Mouse (Mus musculus) stomach, embryonic 15.5 days (tissue): ENCODE results near the gene Anapc10. TPM values are rescaled to one million over a fixed set of nuclear protein-coding genes. Genes with fewer than 3 reads are reported as not detected.
"Not testable (repeated sequence)": the region's sequence is repeated elsewhere in the genome, so short reads cannot be mapped to it uniquely, and the experiment has no call there.

Experiments used
- ATAC-seq: fragments of 200-750 bp; cut with Nextera tagmentation; 2 replicates; pipeline ENCODE4 v1.8.0; 2017; ENCODE audit warnings: low read depth, moderate number of reproducible peaks, moderate TSS enrichment; ENCODE audit not compliant: insufficient read depth, low FRiP score
- H3K27ac ChIP-seq: fragments of 300-500 bp; sonication (generic); 2 replicates; pipeline ENCODE4 v1.5.1; 2015; ENCODE audit warnings: mild to moderate bottlenecking, inconsistent platforms
- H3K27me3 ChIP-seq: fragments of 300-500 bp; sonication (generic); replicated peaks from 2 replicates; pipeline ENCODE4 v1.6.1; 2015; ENCODE audit warnings: inconsistent platforms
- H3K36me3 ChIP-seq: fragments of 300-500 bp; sonication (generic); 2 replicates; pipeline ENCODE4 v1.6.1; 2015; ENCODE audit warnings: inconsistent platforms
- H3K4me1 ChIP-seq: fragments of 300-500 bp; sonication (generic); 2 replicates; pipeline ENCODE4 v1.6.1; 2015; ENCODE audit warnings: inconsistent platforms
- H3K4me2 ChIP-seq: fragments of 300-500 bp; sonication (generic); 2 replicates; pipeline ENCODE4 v1.6.1; 2015; ENCODE audit warnings: mild to moderate bottlenecking, inconsistent platforms
- H3K4me3 ChIP-seq: fragments of 300-500 bp; sonication (generic); replicated peaks from 2 replicates; pipeline ENCODE4 v1.5.1; 2015; ENCODE audit warnings: inconsistent platforms
- H3K9ac ChIP-seq: fragments of 300-500 bp; sonication (generic); 2 replicates; pipeline ENCODE4 v1.6.1; 2015; ENCODE audit warnings: inconsistent platforms
- H3K9me3 ChIP-seq: fragments of 300-500 bp; sonication (generic); 2 replicates; pipeline ENCODE4 v1.6.1; 2016; ENCODE audit warnings: inconsistent platforms
- WGBS: fragments of 180-500 bp; shearing (Covaris S2); methylation state at CpG from one replicate; pipeline ENCODE4 v1.1.7; 2015; 5-methylcytosine and 5-hydroxymethylcytosine counted together
- polyA plus RNA-seq: library from polyadenylated mRNA; unstranded; fragments of >200 nt; fragmentation: Nextera tagmentation; extraction: Ambion mirVana; gene quantifications from 2 replicates; pipeline ENCODE4 v1.2.1, GENCODE M21; 2015

Gene Anapc10
- polyA plus RNA-seq, 1 experiment from 2014 or later: 32.7 TPM

DNA sequence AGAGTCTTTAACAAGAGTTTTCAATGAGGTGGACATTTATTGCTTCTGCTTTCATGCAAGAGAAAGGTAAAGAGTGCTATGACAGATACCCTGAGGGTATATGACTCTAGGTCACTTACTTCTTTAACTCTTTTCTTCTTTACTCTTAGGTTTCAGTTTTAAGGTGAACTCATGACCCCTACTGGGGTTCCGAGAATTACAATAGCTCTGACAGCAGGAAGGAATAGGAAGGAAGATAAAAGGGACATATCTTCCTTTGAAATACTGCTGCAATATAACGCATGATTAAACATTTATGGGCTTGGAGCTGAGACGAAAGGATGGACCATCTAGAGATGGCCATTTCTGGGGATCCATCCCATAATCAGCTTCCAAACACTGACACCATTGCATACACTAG lies 13.0 kb downstream of the Anapc10 start:
- Histone ChIP-seq H3K27me3 (no peaks in the 10 kb centered on the region), H3K4me3 (no peak overlapping the region), H3K4me1 (no peaks in the 10 kb centered on the region), H3K9ac (no peak overlapping the region), H3K36me3 (peaks cover 8% of the 10 kb centered on the region; the same call in 1 of the 2 replicates), H3K9me3 (no peaks in the 10 kb centered on the region), H3K27ac (no peak overlapping the region), H3K4me2 (no peak overlapping the region)
- WGBS: 55% methylated on average over 3 of the region's 3 CpGs
- ATAC-seq: no peak

GRCm38 (mm10) chr8:79727900-79728299 lies 16.3 kb downstream of the Anapc10 start:
- no peak overlapping the region for H3K4me2 ChIP-seq
- H3K9me3 ChIP-seq: no peaks in the 10 kb centered on the region
- H3K9ac ChIP-seq: no peak overlapping the region
- H3K36me3 ChIP-seq: no peaks in the 10 kb centered on the region; the same call in 1 of the 2 replicates
- H3K4me3 ChIP-seq: no peak overlapping the region
- H3K27me3 ChIP-seq: no peaks in the 10 kb centered on the region
- H3K4me1 ChIP-seq: no peaks in the 10 kb centered on the region
- H3K27ac ChIP-seq: no peak overlapping the region
- ATAC-seq: no peak
- WGBS: 93% methylated on average over 1 of the region's 1 CpGs

DNA sequence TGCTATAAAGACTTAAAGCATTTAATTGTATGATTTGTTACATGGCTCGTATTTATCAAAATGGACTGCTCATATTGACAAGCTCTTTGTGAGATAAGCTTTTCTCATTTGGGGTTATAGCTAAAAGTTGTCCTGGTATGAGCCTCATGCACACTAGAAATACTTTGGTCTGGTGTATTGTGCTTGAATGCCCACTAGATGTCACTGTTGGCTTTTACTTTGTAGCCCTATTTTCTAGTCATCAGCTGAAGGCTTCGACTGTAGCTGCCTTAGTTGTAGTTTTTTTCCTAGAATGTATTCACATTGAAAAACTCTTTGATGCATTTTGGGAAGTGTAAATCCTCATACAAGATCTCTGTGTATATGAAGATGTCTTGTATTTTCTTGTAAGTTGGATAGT lies 22.7 kb downstream of the Anapc10 start:
- Histone ChIP-seq H3K4me3 (no peak overlapping the region), H3K27me3 (no peaks in the 10 kb centered on the region), H3K36me3 (0 out of 2 replicates have a peak, but pooled peaks cover under 1% of the 10 kb centered on the region), H3K27ac (no peak overlapping the region), H3K4me2 (no peak overlapping the region), H3K9ac (no peak overlapping the region), H3K4me1 (no peaks in the 10 kb centered on the region), H3K9me3 (no peaks in the 10 kb centered on the region)
- WGBS: 14% methylated on average over 2 of the region's 2 CpGs
- no peak for ATAC-seq

DNA sequence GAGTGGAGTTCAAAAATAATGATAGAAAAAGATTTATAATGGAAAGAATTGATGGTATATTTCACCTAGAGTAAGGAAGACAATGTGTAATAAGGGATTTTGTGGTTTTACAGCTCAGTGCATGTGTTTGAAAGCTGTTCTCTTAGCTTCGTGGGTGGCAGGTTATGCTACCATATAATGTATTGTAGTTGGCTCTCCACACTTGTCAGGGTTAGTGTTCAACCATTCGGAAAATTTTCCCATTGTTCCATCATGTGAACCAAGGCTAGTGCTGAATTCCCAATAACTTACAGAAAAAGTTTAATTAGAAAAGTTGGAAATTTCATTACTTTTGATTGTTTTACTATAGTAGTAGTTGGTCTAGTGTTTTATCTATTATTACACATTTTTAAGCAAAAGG lies 36.6 kb downstream of the Anapc10 start:
- no peaks in the 10 kb centered on the region for H3K27me3 ChIP-seq
- no peak overlapping the region for H3K4me3 ChIP-seq
- H3K9ac ChIP-seq: no peak overlapping the region
- H3K4me1 ChIP-seq: no peaks in the 10 kb centered on the region
- no peaks in the 10 kb centered on the region for H3K36me3 ChIP-seq
- no peak overlapping the region for H3K27ac ChIP-seq
- no peak overlapping the region for H3K4me2 ChIP-seq
- H3K9me3 ChIP-seq: no peaks in the 10 kb centered on the region
- ATAC-seq: no peak
- WGBS: 63% methylated on average over 2 of the region's 2 CpGs

- no peaks in the 10 kb centered on the region for H3K4me1 ChIP-seq
- WGBS: 58% methylated on average over 4 of the region's 4 CpGs
- H3K9ac ChIP-seq: no peak overlapping the region
- no peak for ATAC-seq
- no peak overlapping the region for H3K27ac ChIP-seq
- H3K36me3 ChIP-seq: no peaks in the 10 kb centered on the region
- H3K9me3 ChIP-seq: no peaks in the 10 kb centered on the region
- H3K4me2 ChIP-seq: no peak overlapping the region
- H3K27me3 ChIP-seq: no peaks in the 10 kb centered on the region
- H3K4me3 ChIP-seq: no peak overlapping the region
Measured at GRCm38 (mm10) chr8:79748591-79748990, 37.0 kb downstream of the Anapc10 start.

DNA sequence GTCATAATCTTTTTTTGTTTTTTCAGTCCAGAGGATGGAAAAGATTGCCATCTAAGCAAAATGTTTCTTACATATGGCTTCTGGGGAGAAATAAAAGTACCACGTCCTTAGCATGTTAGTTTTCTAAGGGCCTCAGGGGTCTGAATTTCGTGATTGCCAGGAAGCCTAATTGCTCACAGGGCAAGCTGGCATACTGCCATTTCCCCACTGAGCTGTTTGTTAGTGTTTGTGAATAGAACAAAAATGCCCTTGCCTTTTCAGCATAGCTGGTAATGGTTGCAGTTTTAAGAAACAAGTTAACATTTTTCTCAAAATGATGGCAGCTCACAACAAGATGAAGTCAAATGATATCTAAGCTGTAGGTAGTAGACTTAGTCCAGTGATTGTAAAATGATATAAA lies 38.7 kb downstream of the Anapc10 start:
- H3K9me3 ChIP-seq: no peaks in the 10 kb centered on the region

GRCm38 (mm10) chr8:79794873-79795272 lies 83.3 kb downstream of the Anapc10 start:
- not testable (repeated sequence) for H3K9me3 ChIP-seq, ATAC-seq, H3K4me3 ChIP-seq, H3K4me2 ChIP-seq, H3K9ac ChIP-seq, H3K4me1 ChIP-seq, H3K36me3 ChIP-seq, H3K27ac ChIP-seq, H3K27me3 ChIP-seq
- 77% methylated on average over 2 of the region's 2 CpGs for WGBS

More for the DNA sequence above, 38.7 kb downstream of the Anapc10 start:
- WGBS: 59% methylated on average over 2 of the region's 2 CpGs
- Histone ChIP-seq H3K27me3 (no peaks in the 10 kb centered on the region), H3K4me2 (no peak overlapping the region), H3K4me3 (no peak overlapping the region), H3K9ac (no peak overlapping the region), H3K27ac (no peak overlapping the region), H3K4me1 (no peaks in the 10 kb centered on the region), H3K36me3 (no peaks in the 10 kb centered on the region)
- no peak for ATAC-seq

- Histone ChIP-seq H3K4me2 (no peak overlapping the region), H3K27me3 (no peaks in the 10 kb centered on the region), H3K27ac (no peak overlapping the region), H3K9ac (no peak overlapping the region), H3K36me3 (no peaks in the 10 kb centered on the region), H3K4me1 (no peaks in the 10 kb centered on the region), H3K9me3 (no peaks in the 10 kb centered on the region), H3K4me3 (no peak overlapping the region)
- 81% methylated on average over 7 of the region's 7 CpGs for WGBS
- no peak for ATAC-seq
Measured at GRCm38 (mm10) chr8:79796690-79797089, 85.1 kb downstream of the Anapc10 start.

DNA sequence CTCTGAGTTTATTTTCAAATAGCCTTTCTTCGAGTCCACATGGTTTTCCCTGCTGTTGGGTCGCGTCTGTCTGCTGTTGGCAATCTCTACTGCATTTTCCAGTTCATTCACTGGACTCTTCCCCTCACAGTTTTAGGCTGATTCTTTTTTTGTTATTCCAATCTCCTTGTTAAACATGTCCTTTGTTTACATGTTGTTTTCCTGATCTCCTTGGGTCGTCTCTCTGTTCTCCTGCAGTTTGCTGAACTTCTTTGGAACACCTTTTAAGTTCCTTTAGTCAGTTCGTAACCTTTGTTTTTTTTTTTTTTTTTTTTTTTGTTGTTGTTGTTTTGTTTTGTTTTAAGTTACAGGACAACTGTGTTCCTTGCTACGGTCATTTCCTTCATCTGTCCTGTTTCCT lies 92.9 kb downstream of the Anapc10 start:
- Histone ChIP-seq H3K4me2 (no peak overlapping the region), H3K27ac (no peak overlapping the region), H3K36me3 (no peaks in the 10 kb centered on the region), H3K4me1 (no peaks in the 10 kb centered on the region), H3K9ac (no peak overlapping the region), H3K27me3 (no peaks in the 10 kb centered on the region), H3K9me3 (no peaks in the 10 kb centered on the region), H3K4me3 (no peak overlapping the region)
- 80% methylated on average over 6 of the region's 6 CpGs for WGBS
- no peak for ATAC-seq

- no peak overlapping the region for H3K9ac ChIP-seq
- no peaks in the 10 kb centered on the region for H3K9me3 ChIP-seq
- no peaks in the 10 kb centered on the region for H3K27me3 ChIP-seq
- H3K4me3 ChIP-seq: no peak overlapping the region
- no peak overlapping the region for H3K4me2 ChIP-seq
- WGBS: 31% methylated on average over 6 of the region's 6 CpGs
- no peak overlapping the region for H3K27ac ChIP-seq
- ATAC-seq: no peak
- H3K4me1 ChIP-seq: no peaks in the 10 kb centered on the region
- H3K36me3 ChIP-seq: no peaks in the 10 kb centered on the region
Measured at GRCm38 (mm10) chr8:79806971-79807370, 95.4 kb downstream of the Anapc10 start.

DNA sequence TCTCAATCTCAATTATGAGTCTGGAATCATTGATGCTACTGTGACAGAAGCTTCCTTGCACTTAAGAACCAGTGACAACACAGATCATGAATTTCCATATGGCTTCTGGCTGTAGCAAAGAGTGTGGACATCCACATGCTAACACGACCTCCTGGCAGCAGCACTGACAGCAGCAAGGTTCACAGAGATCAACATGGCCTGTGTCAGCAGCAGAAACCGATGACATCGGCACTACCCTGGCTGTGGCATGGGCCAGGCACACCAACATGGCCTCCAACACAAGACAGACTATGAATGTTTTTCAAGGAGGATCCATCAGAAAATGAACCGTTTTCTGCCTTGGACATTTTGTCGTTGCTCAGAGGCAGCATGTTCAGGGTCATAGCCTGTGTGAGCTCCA lies 114.9 kb downstream of the Anapc10 start:
- Histone ChIP-seq H3K4me2 (no peak overlapping the region), H3K36me3 (no peaks in the 10 kb centered on the region), H3K9ac (no peak overlapping the region), H3K27me3 (no peaks in the 10 kb centered on the region), H3K4me3 (no peak overlapping the region), H3K27ac (no peak overlapping the region), H3K4me1 (no peaks in the 10 kb centered on the region), H3K9me3 (no peaks in the 10 kb centered on the region)
- no peak for ATAC-seq
- WGBS: 89% methylated on average over 5 of the region's 5 CpGs
